Mouse (Mus musculus): Measurements from ENCODE around the gene Prmt9.
A peak's percentile ranks its signal among the peaks of the same experiment; 100 is the strongest.

The Prmt9 gene

DNA sequence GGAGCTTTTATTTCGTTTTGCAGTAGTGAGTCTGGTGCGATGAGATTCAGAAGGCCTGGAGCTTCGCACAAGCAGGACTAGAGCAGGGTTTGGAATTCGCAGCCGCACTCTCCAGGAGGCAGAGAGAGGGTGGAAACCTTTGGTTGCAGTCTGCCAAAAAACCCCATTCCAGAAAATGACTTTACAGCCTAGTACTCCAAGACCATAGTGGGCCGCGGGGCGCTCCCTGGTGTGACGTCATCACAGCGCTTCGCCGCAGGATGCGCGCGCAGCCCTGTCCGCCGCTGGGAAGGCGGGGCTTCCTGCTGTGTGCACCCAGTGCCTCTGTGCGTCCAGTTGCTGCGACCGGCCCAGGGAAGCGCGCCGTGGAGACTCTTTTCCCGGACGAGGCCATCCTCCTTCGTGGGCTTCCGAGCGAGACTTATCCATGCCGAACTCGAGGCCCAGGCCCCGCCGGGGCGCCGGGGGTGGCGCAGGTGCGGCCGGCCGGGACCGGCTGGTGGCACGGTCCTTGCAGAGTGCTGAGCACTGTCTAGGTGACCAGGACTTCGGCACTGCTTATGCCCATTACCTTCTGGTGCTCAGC is at the start of gene Prmt9:
TSS of gene Prmt9 (plus strand) at position 277 of the 586 bp plus-strand sequence.
- DNase-seq, result peak; percentile 95

DNA sequence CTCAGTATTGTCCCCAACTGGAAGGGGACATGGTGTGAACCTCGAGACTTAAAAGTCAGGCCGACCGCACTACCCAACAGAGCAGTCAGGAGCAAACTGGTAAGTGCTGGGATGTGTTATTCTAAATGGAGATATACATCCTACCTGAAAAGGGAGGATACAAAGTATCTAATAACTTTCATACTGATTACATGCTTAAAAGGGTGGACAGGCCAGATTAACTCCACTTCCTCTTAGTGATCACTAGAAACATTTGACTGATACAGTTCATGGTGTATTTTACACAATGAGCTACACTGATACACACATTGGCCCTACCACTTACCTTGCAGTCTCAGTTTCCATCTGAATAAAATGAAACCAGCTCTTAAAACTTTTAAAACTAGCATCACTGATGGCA is 48.9 kb upstream of the Prmt9 start:
- no peak for DNase-seq

DNA sequence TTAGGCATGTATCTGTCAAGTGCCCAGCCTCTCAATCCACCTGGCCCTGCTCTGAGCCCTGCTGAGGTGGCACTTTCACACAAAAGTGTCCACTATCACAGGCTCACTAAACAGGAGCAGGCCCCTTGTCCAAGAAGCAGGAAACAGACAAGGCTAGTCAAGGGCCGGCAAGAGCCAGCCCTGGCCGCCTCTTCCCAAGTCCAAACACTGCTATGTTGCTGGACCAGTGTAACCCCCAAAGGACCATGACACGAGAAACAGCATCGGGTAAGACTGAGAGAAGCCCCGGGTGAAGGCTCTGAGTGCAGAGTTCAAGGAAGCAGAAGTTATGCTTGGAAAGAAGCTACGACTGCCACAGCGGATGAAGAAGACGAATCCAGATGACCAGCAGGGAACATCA is 48.1 kb upstream of the Prmt9 start:
- no peak for DNase-seq

DNA sequence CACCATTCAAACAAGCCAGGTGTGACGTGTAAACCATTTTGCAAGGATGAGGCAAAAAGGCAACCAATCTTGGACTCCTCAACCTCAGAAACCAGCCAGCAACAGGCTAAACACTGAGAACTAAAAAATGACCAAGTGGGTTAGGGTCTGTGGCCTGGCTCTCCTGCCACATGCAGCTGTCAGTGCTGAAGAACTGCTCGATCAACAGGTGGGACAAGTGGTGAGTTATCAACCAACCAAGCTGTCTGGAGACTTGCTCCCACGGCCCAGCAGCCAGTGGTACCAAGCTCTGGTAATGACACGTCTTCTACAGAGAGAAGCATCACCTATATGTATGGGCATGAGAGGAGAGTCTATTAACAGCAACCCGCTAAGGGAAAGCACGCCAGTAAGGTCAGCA is 46.6 kb upstream of the Prmt9 start:
- DNase-seq, result no peak

DNA sequence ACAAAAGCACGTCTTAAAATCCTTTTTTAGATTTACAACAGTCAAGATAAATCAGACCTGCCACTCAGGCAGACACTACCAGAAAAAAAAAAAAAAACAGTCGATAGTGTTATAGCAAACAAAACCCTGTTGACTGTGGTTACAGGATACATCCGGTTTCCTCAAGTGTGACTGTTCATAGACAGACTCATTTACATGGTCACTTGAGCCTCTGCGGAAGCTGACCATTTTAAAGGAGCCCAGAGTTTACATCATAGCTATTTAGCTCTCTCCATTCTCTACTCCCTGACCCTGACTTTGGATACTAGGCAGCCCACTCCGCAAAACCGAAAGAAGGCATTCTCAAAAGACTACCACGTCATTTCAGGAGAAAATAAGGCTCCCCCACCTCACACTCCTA is 42.7 kb upstream of the Prmt9 start:
- no peak for DNase-seq

DNA sequence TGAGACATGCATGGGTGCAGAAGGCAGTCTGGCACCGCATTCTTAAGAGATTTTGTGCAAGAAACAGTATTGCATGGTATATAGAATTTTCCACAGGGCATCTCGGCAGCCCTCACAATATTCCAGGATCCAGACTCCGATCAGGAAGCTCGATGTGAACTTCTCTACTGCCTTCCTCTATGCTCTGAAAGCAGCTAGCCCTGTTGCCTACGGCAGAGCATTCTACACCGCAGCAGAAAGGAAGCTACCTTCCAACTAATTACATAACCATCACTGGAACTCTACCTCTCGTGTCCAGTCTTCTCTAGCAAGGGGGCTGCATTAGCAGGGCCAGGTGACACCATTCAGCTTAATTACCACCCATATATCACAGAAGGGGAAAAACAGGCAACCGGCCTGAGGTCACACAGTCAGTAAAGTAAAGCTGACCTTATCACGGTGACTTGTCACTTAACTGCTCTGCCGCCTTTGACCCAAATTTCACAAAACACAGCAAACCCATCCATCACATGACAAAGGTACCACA is 41.6 kb upstream of the Prmt9 start:
- DNase-seq, result no peak

DNA sequence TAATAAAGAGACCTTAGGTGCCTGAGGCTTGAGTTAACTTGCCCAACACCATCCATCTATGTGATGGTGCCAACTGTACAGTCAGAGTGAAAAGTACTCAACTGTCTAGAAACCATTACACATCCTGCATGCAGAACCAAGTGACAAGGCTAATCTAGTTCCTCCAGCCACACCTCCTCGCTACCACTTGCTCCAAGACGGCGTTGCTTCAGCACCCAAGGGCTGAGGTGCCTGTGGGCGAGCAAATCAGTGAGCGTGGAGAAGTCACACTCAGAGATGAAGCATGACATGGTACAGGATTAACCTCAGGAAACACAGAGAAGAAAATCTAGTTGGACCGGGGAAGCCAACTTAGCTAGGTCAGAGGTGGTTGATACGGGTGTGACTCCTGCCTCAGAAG is 40.2 kb upstream of the Prmt9 start:
- no peak for DNase-seq

DNA sequence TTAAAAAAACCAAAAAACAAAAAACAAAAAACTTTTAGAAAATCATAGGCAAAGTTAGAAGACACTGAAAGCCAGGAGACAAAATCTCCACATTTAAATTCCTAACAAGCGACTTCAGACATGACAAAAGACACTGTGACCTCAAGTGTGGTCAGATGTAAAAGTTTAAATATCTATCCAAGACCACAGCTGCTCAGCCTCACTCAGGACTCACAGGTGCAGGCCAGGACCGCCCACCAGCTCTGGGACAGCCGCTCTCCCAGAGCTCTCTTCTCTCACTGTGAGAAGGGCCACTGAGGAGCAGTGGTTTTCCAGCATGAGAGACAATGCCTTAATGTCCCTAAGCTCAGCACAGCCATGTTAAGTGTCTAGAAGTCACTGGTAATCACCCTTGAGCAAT is 38.8 kb upstream of the Prmt9 start:
- DNase-seq, result no peak

DNA sequence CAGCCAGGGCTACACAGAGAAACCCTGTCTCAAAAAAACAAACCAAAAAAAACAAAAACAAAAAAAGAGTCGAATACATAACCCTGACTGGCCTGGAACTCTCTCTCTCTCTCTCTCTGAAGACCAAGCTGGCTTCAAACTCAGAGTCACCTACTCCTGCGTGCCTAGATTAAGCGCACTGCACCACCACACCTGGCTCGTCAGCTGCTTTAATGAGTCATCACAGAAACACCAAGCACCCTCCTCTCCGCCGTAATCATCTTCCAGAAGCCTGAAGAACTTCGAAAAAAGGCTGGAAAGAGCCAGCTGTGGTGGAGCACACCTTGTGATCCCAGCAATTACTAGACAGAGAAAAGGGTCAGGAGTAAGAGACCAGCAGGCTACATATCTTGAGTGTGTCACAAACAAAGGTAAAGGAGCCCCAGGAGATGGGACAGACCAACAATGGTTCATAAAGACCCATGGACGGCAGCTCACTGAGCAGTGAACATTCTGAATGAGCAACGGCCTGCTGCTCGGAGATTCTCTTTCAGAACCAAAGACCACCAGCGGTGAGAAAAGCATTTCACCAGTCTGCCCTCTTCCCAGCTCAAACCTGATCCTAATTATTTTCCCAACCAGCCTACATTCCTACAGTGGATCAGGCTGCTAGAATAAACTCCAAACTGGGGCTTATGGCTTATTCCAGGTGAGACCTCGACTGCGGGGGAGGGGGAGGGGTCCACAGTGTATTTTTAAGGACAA is 37.3 kb upstream of the Prmt9 start:
- no peak for DNase-seq

DNA sequence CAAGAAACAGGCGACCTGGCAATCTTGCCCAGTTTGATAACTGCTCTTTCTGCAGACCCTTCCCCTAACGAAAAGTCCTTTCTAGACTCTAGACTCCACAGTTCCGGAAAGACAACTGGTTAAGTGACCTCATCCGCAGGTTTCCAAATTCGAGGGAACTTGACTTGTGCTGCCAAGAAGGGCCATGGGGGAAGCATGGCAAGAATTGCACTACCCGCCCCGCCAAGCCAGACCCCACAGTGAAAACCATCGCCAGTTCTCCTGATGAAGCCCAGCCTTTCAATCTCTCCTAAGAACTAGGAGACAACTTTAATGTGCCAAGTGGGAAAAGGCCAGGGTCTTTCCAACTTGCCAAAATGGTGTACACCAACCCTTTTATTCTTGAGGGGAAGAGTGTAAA is 34.0 kb upstream of the Prmt9 start:
- no peak for DNase-seq

DNA sequence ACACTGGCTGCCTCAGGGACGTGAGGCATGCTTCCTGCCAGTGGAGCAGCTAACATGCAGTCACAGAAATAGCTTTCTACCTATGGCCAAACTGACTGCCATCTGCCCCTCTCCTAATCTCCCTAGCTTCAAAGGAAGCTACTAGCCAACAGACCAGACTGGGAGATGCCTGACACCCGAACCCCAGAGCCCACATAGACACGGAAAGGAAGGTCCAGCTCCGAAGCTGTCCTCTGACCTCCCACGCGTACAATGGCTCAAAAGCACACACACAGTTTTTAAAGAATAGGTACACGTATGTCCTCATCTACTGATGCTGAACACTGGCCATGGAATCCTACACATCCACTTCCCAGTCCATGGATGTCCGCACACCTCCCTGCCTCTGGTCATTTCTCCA is 33.4 kb upstream of the Prmt9 start:
- DNase-seq, result no peak

DNA sequence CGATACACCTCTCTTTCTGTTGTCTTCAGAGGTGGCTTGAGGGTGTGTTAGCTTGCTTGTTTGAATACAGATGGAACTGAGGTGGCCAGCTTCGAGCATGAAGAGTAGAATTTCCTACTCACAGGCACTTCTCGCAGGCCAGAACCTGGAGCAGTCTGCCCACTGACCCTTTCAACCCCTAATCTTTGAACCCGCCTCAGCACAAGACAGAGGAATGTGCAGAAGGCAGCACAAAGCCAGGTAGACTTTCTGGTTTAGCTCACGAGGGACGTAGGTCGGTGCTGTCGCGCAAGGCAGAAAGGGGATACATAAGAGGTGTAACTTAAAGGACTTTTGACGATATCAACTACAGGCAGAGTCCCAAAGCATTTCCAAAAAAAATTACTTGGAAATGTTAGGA is 32.4 kb upstream of the Prmt9 start:
- DNase-seq, result no peak

DNA sequence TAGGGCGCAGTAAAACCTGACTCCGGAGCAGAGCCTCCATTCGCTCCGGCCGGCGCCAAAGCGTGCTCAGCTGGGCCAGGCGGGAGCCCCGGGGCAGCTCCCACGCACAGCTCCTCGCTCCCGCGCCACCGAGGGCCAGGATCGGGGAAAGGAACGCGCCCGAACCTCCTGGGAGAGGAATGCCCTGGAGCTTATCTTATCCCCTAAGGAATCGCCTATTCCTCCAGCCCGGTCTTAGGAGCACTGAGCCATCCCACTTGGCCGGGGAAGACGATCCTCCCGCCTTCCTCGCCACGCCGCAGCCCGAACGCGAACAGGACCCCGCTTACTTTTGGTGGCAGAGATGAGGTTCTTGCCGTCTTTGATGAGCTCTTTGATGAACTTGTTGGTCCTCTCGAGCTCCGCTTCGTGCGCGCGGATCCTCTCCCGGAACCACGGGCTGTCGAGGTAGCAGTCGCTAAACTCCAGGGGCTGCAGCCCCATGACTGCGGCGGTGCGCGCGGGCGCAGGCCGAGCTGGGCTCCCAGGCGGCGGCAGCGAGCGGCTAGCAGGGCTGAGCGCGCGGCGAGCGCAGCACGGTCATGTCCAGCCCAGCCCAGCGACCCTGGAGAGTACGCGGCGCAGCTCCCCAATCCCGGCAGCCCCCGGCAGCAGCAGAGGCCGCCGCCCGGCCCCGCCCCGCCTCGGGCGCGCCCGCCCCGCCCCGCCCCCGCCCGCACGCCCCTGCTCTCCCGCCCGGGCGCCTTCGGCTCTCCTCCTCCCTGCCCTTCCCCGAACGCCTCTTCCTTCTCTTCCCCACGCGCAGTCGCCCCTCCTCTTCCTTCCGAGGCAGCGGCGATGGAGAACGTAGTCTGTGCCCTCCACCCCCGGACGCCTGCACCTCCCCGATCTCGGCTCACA is 31.6 kb upstream of the Prmt9 start, which contains the start of gene Arhgap10:
TSS of gene Arhgap10 (minus strand) at position 653 of the 900 bp plus-strand sequence.
- DNase-seq, result peak; percentile 63

DNA sequence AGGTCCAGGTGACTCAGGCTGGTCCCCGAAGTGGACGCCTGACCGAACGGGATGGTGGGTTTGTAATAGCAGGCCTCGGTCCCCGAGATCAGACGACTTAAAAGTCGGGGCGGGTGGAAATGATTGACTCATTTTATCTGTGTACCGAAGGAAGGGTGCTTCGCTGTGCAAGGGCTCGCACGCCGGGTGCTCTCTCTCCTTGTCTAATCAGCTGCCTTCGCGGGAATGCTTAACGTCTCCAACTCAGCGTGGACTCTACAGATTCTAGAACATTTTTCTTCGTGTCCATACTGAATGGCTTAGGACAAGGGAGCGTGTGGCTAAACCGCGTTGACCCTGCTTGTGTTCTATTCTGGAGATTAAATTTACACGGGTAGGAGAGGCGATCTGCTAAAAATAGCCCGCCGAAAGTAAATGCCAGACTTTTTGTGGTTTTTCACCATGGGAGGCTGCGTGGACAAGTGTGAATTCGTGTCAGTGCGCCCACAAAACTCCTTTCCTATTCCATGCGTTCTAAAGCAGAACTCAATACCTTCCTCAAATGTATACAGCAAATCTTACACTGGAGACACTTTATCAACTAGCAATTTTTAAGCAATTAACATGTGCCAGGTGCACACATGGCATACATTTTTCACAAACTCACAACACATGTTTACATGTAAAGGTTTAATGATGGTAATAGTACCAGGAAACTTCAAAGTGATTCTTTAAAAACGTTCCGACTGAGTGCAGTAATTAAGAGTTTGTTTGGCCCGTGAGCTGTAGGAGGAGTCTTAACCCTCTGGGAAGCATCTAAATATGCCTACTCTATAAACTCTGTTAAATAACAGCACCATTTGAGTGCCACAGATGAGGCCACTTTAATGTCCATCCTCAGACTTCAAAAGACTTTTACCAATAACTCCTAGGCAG is 30.7 kb upstream of the Prmt9 start:
- no peak for DNase-seq

DNA sequence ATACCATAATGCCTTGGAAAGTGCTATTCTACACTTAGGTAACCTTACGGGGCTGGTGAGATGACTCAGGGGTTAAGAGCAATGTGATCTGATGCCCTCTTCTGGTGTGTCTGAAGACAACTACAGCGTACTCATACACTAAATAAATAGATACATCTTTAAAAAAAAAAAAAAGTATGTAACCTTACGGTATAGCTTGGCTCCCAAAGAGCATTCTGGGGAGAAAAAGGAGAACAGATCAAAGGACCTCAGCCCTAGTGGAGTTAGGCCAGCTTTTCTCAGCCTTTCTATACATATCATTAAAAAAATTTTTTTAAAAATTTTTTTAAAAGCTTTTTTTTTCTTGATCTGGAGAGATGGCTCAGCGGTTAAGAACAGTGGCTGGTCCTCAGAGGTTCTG is 28.6 kb upstream of the Prmt9 start:
- no peak for DNase-seq

DNA sequence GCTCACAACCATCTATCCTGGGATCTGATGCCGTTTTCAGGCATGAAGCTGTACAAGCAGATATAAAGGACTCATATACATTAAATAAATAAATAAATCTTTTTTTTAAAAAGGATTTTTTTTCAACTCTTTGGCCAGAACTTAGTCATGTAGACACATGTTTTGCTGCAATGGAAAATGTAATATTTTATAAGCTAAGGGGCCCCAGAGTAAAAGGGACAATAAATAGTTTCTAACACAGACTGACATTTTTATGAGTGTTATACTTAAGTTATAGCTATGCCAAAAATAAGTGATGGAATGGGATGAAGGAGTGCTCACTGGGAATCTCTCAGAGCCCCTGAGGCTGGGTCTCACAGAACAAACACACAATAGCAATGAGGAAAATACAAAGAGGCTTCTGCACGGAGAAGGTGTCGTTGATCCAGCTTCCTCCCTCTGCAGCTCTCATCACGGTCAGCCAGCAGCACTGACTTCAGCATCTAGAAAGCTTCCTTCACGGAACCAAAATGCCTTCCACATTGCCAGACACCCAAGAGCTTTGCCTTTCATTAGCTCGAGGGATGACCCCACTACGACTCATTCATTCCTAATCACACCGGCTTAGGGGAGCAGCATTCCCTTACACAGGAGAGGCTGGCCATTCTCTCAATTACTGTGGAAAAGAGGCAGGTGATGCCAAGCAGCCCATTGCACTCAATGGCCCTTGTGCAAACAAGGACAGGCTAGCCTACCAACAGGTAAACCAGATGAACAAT is 28.0 kb upstream of the Prmt9 start:
- DNase-seq, result no peak

DNA sequence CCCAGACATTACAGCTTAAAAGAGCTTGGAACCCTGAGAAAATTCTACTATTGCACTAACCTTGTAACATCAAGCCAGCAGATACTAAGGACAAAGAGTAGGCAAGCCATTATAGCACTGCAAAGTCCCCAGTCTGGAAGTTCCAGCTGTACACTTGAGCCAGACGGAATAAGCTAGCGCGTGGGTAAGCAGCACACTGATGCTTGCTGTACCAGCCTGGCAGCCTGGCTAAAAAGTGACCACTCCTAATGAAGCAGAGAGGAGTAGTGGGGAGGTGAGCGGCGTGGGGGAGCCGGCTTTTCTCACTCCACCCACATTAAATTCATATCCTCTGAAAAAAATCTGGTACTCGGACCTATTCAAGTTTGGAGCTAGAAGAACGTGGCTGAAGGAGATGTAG is 26.2 kb upstream of the Prmt9 start:
- DNase-seq, result no peak

DNA sequence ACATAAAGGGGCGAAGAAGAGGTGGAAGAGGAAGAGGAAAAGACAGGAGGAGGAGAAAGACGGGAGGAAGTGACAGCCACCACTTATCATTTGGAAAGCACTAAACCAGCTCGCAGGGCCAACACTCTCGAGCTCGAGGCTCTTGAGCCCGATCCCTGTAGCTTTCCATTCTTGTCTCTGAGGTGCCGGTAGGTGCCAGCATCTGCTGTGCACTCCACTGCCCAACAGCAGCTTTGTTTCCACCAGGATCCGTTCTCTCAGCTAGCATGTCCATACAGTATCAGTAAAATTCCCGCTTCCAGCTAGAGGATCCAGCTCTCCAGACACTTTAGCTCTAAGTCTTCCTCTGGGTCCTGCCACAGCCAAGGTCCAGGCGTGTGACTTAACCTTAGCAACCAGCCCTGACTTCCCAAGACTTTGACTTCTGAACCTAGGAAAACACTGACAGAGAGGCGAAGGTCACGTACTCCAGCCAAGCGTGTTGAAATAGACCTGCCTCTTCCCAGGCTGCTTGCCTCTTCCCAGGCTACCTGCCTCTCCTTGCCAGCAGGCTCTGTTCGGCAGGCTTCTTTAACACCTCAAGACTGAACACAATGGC is 25.1 kb upstream of the Prmt9 start:
- no peak for DNase-seq

DNA sequence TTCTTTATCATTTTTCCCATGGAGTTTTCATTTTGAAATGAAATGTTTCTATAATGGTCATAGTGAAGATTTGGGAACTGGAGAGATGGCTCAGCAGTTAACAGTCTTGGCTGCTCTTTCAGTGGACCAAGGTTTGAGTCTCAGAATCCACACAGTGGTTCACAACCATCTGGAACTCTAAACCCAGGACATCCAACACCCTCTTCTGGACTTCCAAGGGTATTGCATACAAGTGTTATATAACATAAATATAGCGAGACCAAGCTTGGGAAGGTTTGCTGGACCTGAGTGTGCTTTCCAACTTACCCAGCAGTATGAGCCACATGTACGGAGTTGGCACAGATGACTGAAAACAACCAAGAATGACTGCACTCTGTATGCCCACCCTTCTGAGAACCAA is 24.3 kb upstream of the Prmt9 start:
- no peak for DNase-seq

DNA sequence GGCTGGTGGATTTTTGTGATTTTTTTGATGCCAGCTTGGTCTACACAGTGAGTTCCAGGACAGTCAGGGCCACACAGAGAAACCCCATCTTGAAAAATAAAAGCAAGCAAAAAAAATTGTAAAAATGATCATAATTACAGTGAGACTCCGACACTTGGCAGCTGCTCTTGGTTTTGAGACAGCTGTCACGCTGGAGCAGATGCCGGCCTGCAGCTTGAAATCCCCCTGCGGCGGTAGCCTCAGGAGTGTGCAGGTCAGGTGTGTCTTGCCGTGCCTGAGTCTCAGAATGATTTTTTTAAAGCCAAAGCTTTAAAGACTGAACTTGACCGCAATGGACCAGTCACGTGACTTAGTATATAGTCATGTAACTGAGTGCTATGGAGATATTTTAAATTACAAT is 23.1 kb upstream of the Prmt9 start:
- DNase-seq, result no peak

DNA sequence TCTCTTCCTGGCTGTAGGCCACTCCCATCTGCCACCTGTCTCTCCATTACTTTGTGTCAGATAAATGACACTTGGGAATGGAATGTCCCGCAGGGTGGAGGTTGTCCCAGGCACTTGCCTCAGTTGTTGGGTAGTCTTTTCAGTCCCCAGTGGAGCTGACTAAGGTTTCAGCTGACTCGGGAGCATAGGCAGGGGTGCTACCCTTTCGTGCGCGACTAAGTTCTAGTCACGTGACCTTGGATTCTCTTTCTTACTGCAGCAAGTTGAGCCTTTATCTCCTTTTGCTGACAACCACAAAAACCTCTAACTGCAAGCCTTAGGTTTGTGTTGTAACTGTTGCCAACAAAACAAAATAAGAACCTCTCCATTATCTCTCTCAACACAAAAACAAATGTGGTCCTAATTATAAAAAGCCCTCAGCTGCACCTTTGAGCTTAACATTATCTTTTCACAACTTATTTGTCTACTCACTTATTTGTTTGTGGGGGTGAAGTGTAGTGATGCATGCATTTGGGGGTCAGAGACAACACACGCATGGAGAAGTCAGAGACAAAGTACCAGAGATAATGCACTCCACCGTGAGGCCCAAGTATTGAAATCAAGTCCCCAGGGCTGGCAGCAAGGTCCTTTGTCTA is 14.7 kb upstream of the Prmt9 start:
- DNase-seq, result no peak
